Mouse (Mus musculus) stomach, embryonic 16.5 days (tissue): ENCODE results near the gene Ank3. TPM values are rescaled to one million over a fixed set of nuclear protein-coding genes. Genes with fewer than 3 reads are reported as not detected.

Source experiments
- ATAC-seq: fragments of 200-750 bp; cut with Nextera tagmentation; 2 replicates; pipeline ENCODE4 v1.8.0; 2017; ENCODE audit warnings: moderate number of reproducible peaks, moderate TSS enrichment; ENCODE audit not compliant: insufficient read depth, low FRiP score
- H3K27ac ChIP-seq: fragments of 300-500 bp; sonication (generic); 2 replicates; pipeline ENCODE4 v1.5.1; 2014; ENCODE audit warnings: low read length
- H3K27me3 ChIP-seq: fragments of 300-500 bp; sonication (generic); 2 replicates; pipeline ENCODE4 v1.6.1; 2014; ENCODE audit warnings: low read length, control low read depth, mixed read lengths; ENCODE audit not compliant: control insufficient read depth, insufficient read depth
- H3K36me3 ChIP-seq: fragments of 300-500 bp; sonication (generic); 2 replicates; pipeline ENCODE4 v1.6.1; 2014; ENCODE audit warnings: low read length; ENCODE audit not compliant: control insufficient read depth, insufficient read depth
- H3K4me1 ChIP-seq: fragments of 300-500 bp; sonication (generic); 2 replicates; pipeline ENCODE4 v1.6.1; 2014; ENCODE audit warnings: low read length, control low read depth, mixed read lengths; ENCODE audit not compliant: control insufficient read depth, insufficient read depth
- H3K4me2 ChIP-seq: fragments of 300-500 bp; sonication (generic); 2 replicates; pipeline ENCODE4 v1.6.1; 2014; ENCODE audit warnings: low read depth, low read length, mixed read lengths
- H3K4me3 ChIP-seq: fragments of 300-500 bp; sonication (generic); replicated peaks from 2 replicates; pipeline ENCODE4 v1.5.1; 2014; ENCODE audit warnings: mild to moderate bottlenecking, low read length
- H3K9ac ChIP-seq: fragments of 300-500 bp; sonication (generic); 2 replicates; pipeline ENCODE4 v1.6.1; 2014; ENCODE audit warnings: low read length
- H3K9me3 ChIP-seq: fragments of 300-500 bp; sonication (generic); replicated peaks from 2 replicates; pipeline ENCODE4 v1.6.1; 2016; ENCODE audit warnings: low read length, control low read depth; ENCODE audit not compliant: control insufficient read depth
- WGBS: fragments of 180-500 bp; shearing (Covaris S2); extraction: QIAGEN DNeasy Blood & Tissue Kit; methylation state at CpG from one replicate; pipeline ENCODE4 v1.1.7; 2014; 5-methylcytosine and 5-hydroxymethylcytosine counted together
- polyA plus RNA-seq: library from polyadenylated mRNA; unstranded; fragments of >200 nt; fragmentation: Nextera tagmentation; extraction: Ambion mirVana; gene quantifications from 2 replicates; pipeline ENCODE4 v1.2.1, GENCODE M21; 2015

Ank3 gene
- polyA plus RNA-seq, 1 experiment from 2014 or later = 37.7 TPM

DNA sequence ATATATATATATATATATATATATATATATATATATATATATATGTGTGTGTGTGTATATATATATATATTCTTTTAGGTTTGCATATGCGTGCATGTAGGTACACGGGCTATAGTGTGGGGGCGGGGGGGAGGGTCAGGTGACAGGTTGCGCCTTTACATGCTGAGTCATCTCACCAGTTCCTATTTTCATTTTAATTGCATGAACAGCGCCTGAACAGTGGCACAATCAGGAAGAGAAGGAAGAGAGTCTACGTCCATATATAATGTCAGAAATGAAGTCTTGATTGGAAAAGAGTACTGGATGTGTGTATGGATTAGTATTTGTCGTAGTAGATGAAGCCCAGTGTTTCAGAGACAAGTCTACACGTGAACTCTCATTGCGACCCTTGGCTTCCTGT, 459.4 kb downstream of the Ank3 start:
- Histone ChIP-seq H3K27ac (no peak overlapping the region), H3K4me3 (no peak overlapping the region), H3K4me2 (no peak overlapping the region), H3K9me3 (no peaks in the 10 kb centered on the region), H3K9ac (no peak overlapping the region), H3K36me3 (no peaks in the 10 kb centered on the region), H3K4me1 (0 out of 2 replicates have a peak, but pooled peaks cover 7% of the 10 kb centered on the region), H3K27me3 (no peaks in the 10 kb centered on the region)
- 90% methylated on average over 9 of the region's 9 CpGs for WGBS
- ATAC-seq = no peak

DNA sequence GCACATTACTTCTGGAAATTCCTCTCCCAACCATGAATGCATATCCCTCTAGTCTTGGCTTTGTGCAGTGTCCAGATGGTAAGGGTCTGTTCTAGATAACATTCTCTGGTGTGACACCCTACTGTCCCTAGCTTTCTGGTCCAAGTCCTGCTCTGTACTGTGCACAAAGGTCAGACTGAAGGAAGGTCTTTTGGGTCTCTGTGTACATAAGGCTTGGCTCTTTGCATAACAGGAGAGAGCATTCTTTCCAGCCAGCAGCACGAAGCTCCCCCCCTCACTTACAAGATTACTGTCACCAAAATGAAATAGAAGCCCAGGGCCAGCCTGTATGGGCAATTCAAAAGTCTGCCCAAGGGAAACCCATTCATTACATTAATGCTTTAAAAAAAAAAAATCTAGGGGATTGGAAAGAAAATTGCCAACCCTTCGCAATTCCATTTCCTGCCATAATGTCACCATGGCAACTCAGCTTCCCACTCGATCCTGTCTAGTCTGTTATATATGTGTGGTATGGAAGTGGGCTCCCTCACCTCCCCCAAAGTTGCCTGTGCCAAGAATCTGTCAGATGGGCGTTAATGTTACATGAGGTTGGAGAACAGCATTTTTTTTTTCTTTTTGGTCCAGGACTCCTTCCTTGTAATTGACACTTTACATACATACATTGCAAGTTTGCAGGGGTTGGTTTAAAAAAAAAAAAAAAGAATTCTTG, 460.5 kb downstream of the Ank3 start:
- 27% methylated on average over 4 of the region's 4 CpGs for WGBS
- ATAC-seq = no peak
- Histone ChIP-seq H3K9ac (no peak overlapping the region), H3K4me3 (no peak overlapping the region), H3K9me3 (no peaks in the 10 kb centered on the region), H3K27ac (no peak overlapping the region), H3K4me1 (0 out of 2 replicates have a peak, but pooled peaks cover 7% of the 10 kb centered on the region), H3K4me2 (no peak overlapping the region), H3K27me3 (no peaks in the 10 kb centered on the region), H3K36me3 (no peaks in the 10 kb centered on the region)

GRCm38 (mm10) chr10:69859848-69860479, 461.4 kb downstream of the Ank3 start:
- Histone ChIP-seq H3K27me3 (no peaks in the 10 kb centered on the region), H3K36me3 (no peaks in the 10 kb centered on the region), H3K4me1 (0 out of 2 replicates have a peak, but pooled peaks cover 7% of the 10 kb centered on the region), H3K9me3 (no peaks in the 10 kb centered on the region), H3K4me2 (no peak overlapping the region), H3K4me3 (no peak overlapping the region), H3K27ac (no peak overlapping the region), H3K9ac (no peak overlapping the region)
- 76% methylated on average over 7 of the region's 7 CpGs for WGBS
- no peak for ATAC-seq

- H3K36me3 ChIP-seq = no peaks in the 10 kb centered on the region
- ATAC-seq = no peak
- no peak overlapping the region for H3K27ac ChIP-seq
- no peak overlapping the region for H3K4me2 ChIP-seq
- 50% methylated on average over 8 of the region's 8 CpGs for WGBS
- H3K9ac ChIP-seq = no peak overlapping the region
- no peaks in the 10 kb centered on the region for H3K9me3 ChIP-seq
- no peak overlapping the region for H3K4me3 ChIP-seq
- 0 out of 2 replicates have a peak, but pooled peaks cover 7% of the 10 kb centered on the region for H3K4me1 ChIP-seq
- no peaks in the 10 kb centered on the region for H3K27me3 ChIP-seq
Measured at GRCm38 (mm10) chr10:69862829-69863228, 464.3 kb downstream of the Ank3 start.

GRCm38 (mm10) chr10:69870348-69870747, 471.8 kb downstream of the Ank3 start:
- Histone ChIP-seq H3K4me2 (no peak overlapping the region), H3K27me3 (no peaks in the 10 kb centered on the region), H3K9me3 (no peaks in the 10 kb centered on the region), H3K36me3 (no peaks in the 10 kb centered on the region), H3K9ac (no peak overlapping the region), H3K4me3 (no peak overlapping the region), H3K4me1 (peaks cover 6% of the 10 kb centered on the region; the same call in 1 of the 2 replicates), H3K27ac (no peak overlapping the region)
- ATAC-seq = no peak
- WGBS = 10% methylated on average over 5 of the region's 5 CpGs

- Histone ChIP-seq H3K27ac (no peak overlapping the region), H3K36me3 (no peaks in the 10 kb centered on the region), H3K9me3 (no peaks in the 10 kb centered on the region), H3K4me3 (no peak overlapping the region), H3K4me2 (no peak overlapping the region), H3K27me3 (no peaks in the 10 kb centered on the region), H3K9ac (no peak overlapping the region), H3K4me1 (peaks cover 10% of the 10 kb centered on the region; the same call in 1 of the 2 replicates)
- 89% methylated on average over 14 of the region's 14 CpGs for WGBS
- no peak for ATAC-seq
Measured at GRCm38 (mm10) chr10:69870947-69871346, 472.4 kb downstream of the Ank3 start.

DNA sequence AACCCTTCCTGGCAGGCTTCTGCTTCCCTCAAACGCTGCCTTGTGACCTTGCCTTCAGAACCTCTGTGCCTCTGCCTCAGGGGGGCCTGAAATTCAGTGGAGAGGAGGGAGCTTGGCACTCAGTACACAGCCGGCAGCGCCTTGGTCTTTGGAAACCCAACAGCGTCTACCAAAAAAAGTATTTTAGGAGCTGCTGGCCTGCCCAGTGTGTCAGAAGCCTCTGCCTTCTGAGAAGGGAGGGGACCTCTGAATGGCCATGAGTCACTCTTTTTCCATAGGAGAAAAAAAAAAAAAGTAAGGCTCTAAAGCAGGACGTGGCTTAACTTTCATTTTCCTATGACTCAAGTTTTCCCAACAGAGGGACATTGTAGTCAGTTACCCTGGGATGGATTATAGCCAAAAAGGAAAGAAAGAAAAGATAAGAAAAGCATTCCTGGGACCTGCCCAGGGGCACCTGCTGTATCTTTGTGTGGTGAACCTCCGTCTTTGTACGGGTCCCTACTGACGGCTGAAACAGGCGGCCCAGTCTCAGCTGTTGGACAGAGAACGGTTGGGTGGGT, 473.7 kb downstream of the Ank3 start:
- H3K27ac ChIP-seq = peak overlapping the region; percentile 94
- no peak overlapping the region for H3K4me3 ChIP-seq
- H3K27me3 ChIP-seq = no peaks in the 10 kb centered on the region
- no peaks in the 10 kb centered on the region for H3K36me3 ChIP-seq
- peak overlapping the region; percentile 60 for H3K9ac ChIP-seq
- H3K9me3 ChIP-seq = no peaks in the 10 kb centered on the region
- ATAC-seq = peak; percentile 84
- peaks cover 10% of the 10 kb centered on the region; the same call in 1 of the 2 replicates for H3K4me1 ChIP-seq
- 47% methylated on average over 10 of the region's 10 CpGs for WGBS
- H3K4me2 ChIP-seq = no peak overlapping the region

DNA sequence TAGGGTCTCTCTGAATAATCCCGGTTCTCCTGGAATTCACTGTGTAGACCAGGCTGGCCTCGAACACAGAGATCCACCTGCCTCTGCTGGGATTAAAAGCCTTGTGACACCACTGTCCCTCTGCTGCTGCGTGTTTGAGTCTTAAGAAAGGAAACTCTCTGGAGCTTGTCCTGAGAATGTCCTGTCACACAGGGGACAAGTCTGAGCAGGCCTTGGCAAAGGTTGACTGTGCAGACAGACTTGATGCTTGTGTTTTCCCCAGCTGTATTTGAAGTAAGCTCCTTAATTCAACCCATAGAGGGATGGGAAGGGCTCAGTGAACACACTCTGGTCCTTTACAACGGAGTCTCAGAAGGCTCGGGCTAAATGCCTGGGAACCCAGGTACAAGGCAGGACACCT, 474.3 kb downstream of the Ank3 start:
- Histone ChIP-seq H3K27me3 (no peaks in the 10 kb centered on the region), H3K4me3 (no peak overlapping the region), H3K4me1 (peaks cover 10% of the 10 kb centered on the region; the same call in 1 of the 2 replicates), H3K4me2 (no peak overlapping the region), H3K9ac (0 out of 2 replicates have a peak overlapping the region, but pooled peaks have one; percentile 14), H3K36me3 (no peaks in the 10 kb centered on the region), H3K9me3 (no peaks in the 10 kb centered on the region), H3K27ac (peak overlapping the region; percentile 85)
- 67% methylated on average over 5 of the region's 5 CpGs for WGBS
- peak; percentile 66; the same call in 1 of the 2 replicates for ATAC-seq

GRCm38 (mm10) chr10:69874806-69875205, 476.2 kb downstream of the Ank3 start:
- no peak overlapping the region for H3K9ac ChIP-seq
- no peak for ATAC-seq
- no peaks in the 10 kb centered on the region for H3K36me3 ChIP-seq
- H3K27ac ChIP-seq = no peak overlapping the region
- no peak overlapping the region for H3K4me2 ChIP-seq
- no peak overlapping the region for H3K4me3 ChIP-seq
- no peaks in the 10 kb centered on the region for H3K27me3 ChIP-seq
- 83% methylated on average over 14 of the region's 14 CpGs for WGBS
- peaks cover 10% of the 10 kb centered on the region; the same call in 1 of the 2 replicates for H3K4me1 ChIP-seq
- H3K9me3 ChIP-seq = no peaks in the 10 kb centered on the region
